Mouse (Mus musculus): Measurements from ENCODE around the gene Polr3gl. TPM values are rescaled to one million over a fixed set of nuclear protein-coding genes. Genes with fewer than 3 reads are reported as not detected.

Polr3gl gene
- 11.0 and 18.5 TPM in 2 replicates for polyA plus RNA-seq (2014; fragmentation: Nextera tagmentation; extraction: Ambion mirVana)

DNA sequence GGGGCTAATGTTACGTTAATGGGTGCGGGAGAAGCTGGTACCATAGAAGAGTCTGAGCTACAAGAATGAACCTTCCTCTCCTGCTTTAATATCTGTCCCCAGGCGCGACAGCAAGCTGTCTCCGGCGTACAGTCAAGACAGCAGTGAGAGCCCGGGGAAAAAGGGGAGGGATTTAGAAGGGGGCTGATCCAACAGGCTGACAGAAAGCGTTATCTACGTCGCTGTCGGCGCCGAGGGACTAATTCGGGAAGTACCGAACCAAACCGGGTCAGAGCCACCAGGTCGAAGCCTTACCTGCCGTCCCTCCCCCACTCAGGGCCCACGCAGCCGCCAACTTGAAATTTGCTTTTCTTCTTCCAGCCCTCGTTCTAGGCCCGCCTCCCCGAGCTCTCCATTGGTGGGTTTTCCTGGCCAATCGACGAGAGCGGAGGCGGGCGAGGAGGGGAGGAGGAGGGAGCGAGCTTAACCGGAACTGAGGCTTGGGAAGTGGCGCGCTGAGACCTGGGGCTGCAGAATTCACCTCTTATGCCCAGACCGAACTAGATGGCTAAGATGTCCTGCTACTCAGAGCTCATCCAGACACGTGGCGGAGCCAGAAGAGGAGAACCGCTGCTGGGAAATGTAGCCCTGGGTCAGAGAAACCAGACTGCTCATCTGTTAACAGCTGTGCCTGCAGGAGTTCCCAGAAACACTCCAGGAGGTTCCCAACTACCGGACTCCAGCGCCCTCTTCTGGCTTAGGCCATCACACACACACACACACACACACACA lies at the start of gene Polr3gl:
Polr3gl (minus strand) TSS at position 392 of the 771 bp plus-strand sequence.
- peak within 1 kb of the TSS; percentile 68 for H3K9ac ChIP-seq
- H3K4me1 ChIP-seq (replicated peaks; ENCODE audit: control insufficient read depth, insufficient read depth, low read length): peaks cover 37% of the 10 kb centered on the region
- no peaks in the 10 kb centered on the region for H3K36me3 ChIP-seq (replicated peaks; ENCODE audit: control insufficient read depth, insufficient read depth)
- peak within 1 kb of the TSS; percentile 80 for H3K27ac ChIP-seq
- H3K9me3 ChIP-seq (ENCODE audit: control insufficient read depth, low read length): no peaks in the 10 kb centered on the region
- H3K4me2 ChIP-seq (replicated peaks): peak within 1 kb of the TSS; percentile 71
- ATAC-seq (ENCODE audit: low FRiP score) (peak; percentile 86), DNase-seq (ENCODE audit: low spot score) (peak; percentile 89)
- under 1% methylated on average over 37 of the region's 38 CpGs for WGBS
- H3K27me3 ChIP-seq (ENCODE audit: control insufficient read depth, insufficient read depth, low read length): no peaks in the 10 kb centered on the region
- peak within 1 kb of the TSS; percentile 57 for H3K4me3 ChIP-seq (replicated peaks; ENCODE audit: low read length)

- Histone ChIP-seq H3K9me3 (ENCODE audit: control insufficient read depth, low read length) (no peaks in the 10 kb centered on the region), H3K4me2 (replicated peaks) (no peak overlapping the region), H3K9ac (no peak overlapping the region), H3K27me3 (ENCODE audit: control insufficient read depth, insufficient read depth, low read length) (no peaks in the 10 kb centered on the region), H3K36me3 (replicated peaks; ENCODE audit: control insufficient read depth, insufficient read depth) (peaks cover 63% of the 10 kb centered on the region), H3K4me1 (replicated peaks; ENCODE audit: control insufficient read depth, insufficient read depth, low read length) (peaks cover 14% of the 10 kb centered on the region), H3K27ac (no peak overlapping the region), H3K4me3 (replicated peaks; ENCODE audit: low read length) (no peak overlapping the region)
- ATAC-seq (ENCODE audit: low FRiP score) (no peak), DNase-seq (ENCODE audit: low spot score) (no peak)
- 72% methylated on average over 1 of the region's 1 CpGs for WGBS
Observed at GRCm38 (mm10) chr3:96639219-96639618, 45.2 kb upstream of the Polr3gl start.

DNA sequence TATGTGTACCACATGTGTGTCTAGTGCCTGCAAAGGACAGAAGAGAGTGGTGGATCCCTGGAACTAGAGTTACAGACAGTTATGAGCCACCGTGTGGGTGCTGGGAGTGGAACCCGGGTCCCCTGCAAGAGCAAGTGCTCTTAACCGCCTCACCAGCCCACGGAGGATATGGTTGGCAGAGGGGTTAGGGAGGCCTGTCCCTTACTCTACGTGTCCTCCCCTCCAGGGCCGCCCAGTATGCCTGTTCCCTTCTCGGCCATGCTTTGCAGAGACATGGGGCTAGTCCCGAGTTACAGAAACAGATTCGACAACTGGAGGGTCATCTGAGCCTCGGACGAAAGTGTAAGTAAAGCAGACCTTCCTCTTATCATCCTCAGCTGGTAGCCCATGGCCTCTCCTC lies 42.5 kb upstream of the Polr3gl start:
- peak overlapping the region; percentile 98 for H3K9ac ChIP-seq
- no peak for DNase-seq (ENCODE audit: low spot score)

DNA sequence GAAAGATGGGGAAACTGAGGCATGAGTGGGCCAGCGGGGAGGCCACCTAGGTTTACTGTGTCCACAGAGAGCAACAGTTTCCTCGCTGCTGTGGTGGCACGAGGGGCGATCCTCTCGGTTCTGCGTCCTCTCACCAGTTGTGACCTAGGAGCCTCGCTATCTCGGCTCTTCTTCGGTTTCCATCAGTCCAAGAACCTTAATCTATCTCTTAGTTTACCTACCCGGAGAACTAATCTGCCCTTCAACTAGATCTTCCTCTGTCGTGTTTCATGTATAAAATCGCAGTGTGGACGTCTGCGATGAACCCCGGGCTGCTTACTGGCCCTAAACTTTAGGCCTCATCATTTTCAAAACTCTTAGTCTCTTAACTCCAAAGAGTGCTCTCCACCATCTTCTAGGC lies 41.9 kb upstream of the Polr3gl start:
- DNase-seq (ENCODE audit: low spot score): no peak
- no peaks in the 10 kb centered on the region for H3K9me3 ChIP-seq (ENCODE audit: control insufficient read depth, low read length)
- ATAC-seq (ENCODE audit: low FRiP score): no peak
- peaks cover 66% of the 10 kb centered on the region for H3K36me3 ChIP-seq (replicated peaks; ENCODE audit: control insufficient read depth, insufficient read depth)
- peaks cover 17% of the 10 kb centered on the region for H3K4me1 ChIP-seq (replicated peaks; ENCODE audit: control insufficient read depth, insufficient read depth, low read length)
- WGBS: 11% methylated on average over 15 of the region's 15 CpGs
- H3K4me2 ChIP-seq (replicated peaks): peak overlapping the region; percentile 88
- no peaks in the 10 kb centered on the region for H3K27me3 ChIP-seq (ENCODE audit: control insufficient read depth, insufficient read depth, low read length)
- peak overlapping the region; percentile 98 for H3K9ac ChIP-seq
- peak overlapping the region; percentile 87 for H3K4me3 ChIP-seq (replicated peaks; ENCODE audit: low read length)
- peak overlapping the region; percentile 80 for H3K27ac ChIP-seq

More for the DNA sequence above, 42.5 kb upstream of the Polr3gl start:
- no peak for ATAC-seq (ENCODE audit: low FRiP score)
- no peaks in the 10 kb centered on the region for H3K27me3 ChIP-seq (ENCODE audit: control insufficient read depth, insufficient read depth, low read length)
- H3K27ac ChIP-seq: no peak overlapping the region
- peak overlapping the region; percentile 88 for H3K4me2 ChIP-seq (replicated peaks)
- peaks cover 66% of the 10 kb centered on the region for H3K36me3 ChIP-seq (replicated peaks; ENCODE audit: control insufficient read depth, insufficient read depth)
- peaks cover 14% of the 10 kb centered on the region for H3K4me1 ChIP-seq (replicated peaks; ENCODE audit: control insufficient read depth, insufficient read depth, low read length)
- no peaks in the 10 kb centered on the region for H3K9me3 ChIP-seq (ENCODE audit: control insufficient read depth, low read length)
- H3K4me3 ChIP-seq (replicated peaks; ENCODE audit: low read length): peak overlapping the region; percentile 87
- WGBS: 74% methylated on average over 11 of the region's 11 CpGs

GRCm38 (mm10) chr3:96634928-96635879 lies 41.2 kb upstream of the Polr3gl start, which contains the start of the genes Pex11b and Gm42957:
TSS of gene Pex11b (plus strand) at chr3:96635376.
TSS of gene Gm42957 (plus strand) at chr3:96635474.
- DNase-seq (ENCODE audit: low spot score) (peak; percentile 75), ATAC-seq (ENCODE audit: low FRiP score) (peak; percentile 85)
- Histone ChIP-seq H3K27ac (peak within 1 kb of the TSS; percentile 80), H3K4me1 (replicated peaks; ENCODE audit: control insufficient read depth, insufficient read depth, low read length) (peaks cover 24% of the 10 kb centered on the region), H3K4me3 (replicated peaks; ENCODE audit: low read length) (peak within 1 kb of the TSS; percentile 87), H3K9ac (peak within 1 kb of the TSS; percentile 98), H3K36me3 (replicated peaks; ENCODE audit: control insufficient read depth, insufficient read depth) (peaks cover 62% of the 10 kb centered on the region), H3K4me2 (replicated peaks) (peak within 1 kb of the TSS; percentile 88), H3K9me3 (ENCODE audit: control insufficient read depth, low read length) (no peaks in the 10 kb centered on the region), H3K27me3 (ENCODE audit: control insufficient read depth, insufficient read depth, low read length) (no peaks in the 10 kb centered on the region)
- 2% methylated on average over 60 of the region's 60 CpGs for WGBS

DNA sequence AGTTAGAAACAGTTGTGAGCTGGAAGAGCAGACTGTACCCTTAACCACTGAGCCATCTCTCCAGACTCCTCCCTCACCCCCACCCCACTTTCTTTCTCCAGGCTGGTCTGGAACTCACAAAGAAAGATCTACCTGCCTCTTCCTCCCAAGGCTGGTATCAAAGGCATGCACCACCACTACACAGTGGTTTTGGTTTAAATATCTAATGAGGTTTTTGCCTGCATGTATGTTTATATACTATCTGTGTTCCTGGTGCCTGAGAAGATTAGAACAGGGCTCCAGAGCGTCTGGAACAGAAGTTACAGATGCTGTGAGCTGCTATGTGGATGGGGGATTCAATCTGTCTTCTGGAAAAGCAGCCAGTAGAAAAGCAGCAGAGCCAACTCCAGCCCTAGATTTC lies 40.0 kb upstream of the Polr3gl start:
- H3K4me3 ChIP-seq (replicated peaks; ENCODE audit: low read length): no peak overlapping the region
- no peaks in the 10 kb centered on the region for H3K27me3 ChIP-seq (ENCODE audit: control insufficient read depth, insufficient read depth, low read length)
- H3K27ac ChIP-seq: no peak overlapping the region
- peaks cover 53% of the 10 kb centered on the region for H3K36me3 ChIP-seq (replicated peaks; ENCODE audit: control insufficient read depth, insufficient read depth)
- peaks cover 24% of the 10 kb centered on the region for H3K4me1 ChIP-seq (replicated peaks; ENCODE audit: control insufficient read depth, insufficient read depth, low read length)
- no peaks in the 10 kb centered on the region for H3K9me3 ChIP-seq (ENCODE audit: control insufficient read depth, low read length)
- 73% methylated on average over 1 of the region's 1 CpGs for WGBS
- ATAC-seq (ENCODE audit: low FRiP score): no peak
- H3K4me2 ChIP-seq (replicated peaks): no peak overlapping the region
- no peak for DNase-seq (ENCODE audit: low spot score)
- no peak overlapping the region for H3K9ac ChIP-seq

DNA sequence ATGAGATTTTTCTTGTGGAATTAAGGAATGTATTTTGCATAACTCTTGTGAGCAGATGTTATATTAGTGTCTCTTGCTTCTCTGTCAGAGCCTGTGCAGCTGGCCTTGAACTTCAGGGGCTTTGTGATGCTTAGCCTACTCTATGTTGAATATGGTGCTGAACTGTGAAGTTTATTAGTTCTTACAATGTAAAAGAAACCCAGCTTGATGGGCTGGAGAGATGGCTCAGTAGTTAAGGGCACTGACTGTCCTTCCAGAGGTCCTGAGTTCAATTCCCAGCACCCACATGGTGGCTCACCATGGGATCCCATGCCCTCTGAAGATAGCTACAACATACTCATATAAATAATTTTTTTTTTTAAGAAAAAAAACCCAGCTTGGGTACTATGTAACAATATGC lies 38.1 kb upstream of the Polr3gl start:
- Histone ChIP-seq H3K9me3 (ENCODE audit: control insufficient read depth, low read length) (no peaks in the 10 kb centered on the region), H3K9ac (no peak overlapping the region), H3K4me3 (replicated peaks; ENCODE audit: low read length) (no peak overlapping the region), H3K4me1 (replicated peaks; ENCODE audit: control insufficient read depth, insufficient read depth, low read length) (peaks cover 24% of the 10 kb centered on the region), H3K36me3 (replicated peaks; ENCODE audit: control insufficient read depth, insufficient read depth) (peaks cover 38% of the 10 kb centered on the region), H3K4me2 (replicated peaks) (no peak overlapping the region), H3K27ac (no peak overlapping the region), H3K27me3 (ENCODE audit: control insufficient read depth, insufficient read depth, low read length) (no peaks in the 10 kb centered on the region)
- DNase-seq (ENCODE audit: low spot score) (no peak), ATAC-seq (ENCODE audit: low FRiP score) (no peak)

DNA sequence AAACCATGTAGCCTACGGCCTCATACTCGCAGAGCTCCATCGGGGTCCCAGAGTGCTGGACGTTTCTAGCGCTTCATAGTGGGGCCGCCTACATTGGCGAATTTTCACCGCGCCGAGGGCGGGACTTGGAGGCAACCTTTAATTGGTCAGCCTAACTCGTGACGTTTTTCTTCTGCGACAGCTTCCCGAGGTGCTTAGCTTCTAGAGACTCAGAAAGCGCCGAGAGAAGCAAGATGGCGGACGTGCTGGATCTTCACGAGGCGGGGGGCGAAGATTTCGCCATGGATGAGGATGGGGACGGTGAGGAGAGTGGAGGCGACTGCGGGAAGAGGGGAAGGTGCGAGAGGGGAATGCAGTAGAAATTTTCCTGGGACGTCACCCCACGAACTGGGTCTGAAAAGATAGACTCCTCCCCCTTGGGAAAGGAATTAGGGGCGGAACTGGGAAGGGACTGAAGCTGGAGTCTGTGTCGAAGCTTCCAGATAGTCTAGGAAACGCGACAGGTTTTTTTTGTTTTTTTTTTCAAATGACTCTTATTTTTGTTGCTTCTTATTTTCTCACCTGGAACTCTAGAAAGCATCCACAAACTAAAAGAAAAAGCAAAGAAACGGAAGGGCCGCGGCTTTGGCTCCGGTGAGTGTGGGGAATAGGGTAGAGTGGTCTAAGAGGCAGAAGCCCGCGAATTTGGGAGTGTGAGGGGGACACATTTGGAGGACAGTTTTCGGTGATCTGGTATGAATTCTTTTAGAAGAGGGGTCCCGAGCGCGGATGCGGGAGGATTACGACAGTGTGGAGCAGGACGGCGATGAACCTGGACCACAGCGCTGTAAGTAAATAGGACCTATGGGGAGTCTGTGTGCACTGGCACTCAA lies 36.0 kb upstream of the Polr3gl start, which contains the start of gene Rbm8a:
Rbm8a (plus strand) TSS at position 205 of the 872 bp plus-strand sequence.
- Histone ChIP-seq H3K4me3 (replicated peaks; ENCODE audit: low read length) (peak within 1 kb of the TSS; percentile 56), H3K9ac (peak within 1 kb of the TSS; percentile 73), H3K4me2 (replicated peaks) (peak within 1 kb of the TSS; percentile 87), H3K27me3 (ENCODE audit: control insufficient read depth, insufficient read depth, low read length) (no peaks in the 10 kb centered on the region), H3K9me3 (ENCODE audit: control insufficient read depth, low read length) (no peaks in the 10 kb centered on the region), H3K27ac (peak within 1 kb of the TSS; percentile 69), H3K36me3 (replicated peaks; ENCODE audit: control insufficient read depth, insufficient read depth) (peaks cover 52% of the 10 kb centered on the region), H3K4me1 (replicated peaks; ENCODE audit: control insufficient read depth, insufficient read depth, low read length) (peaks cover 15% of the 10 kb centered on the region)
- DNase-seq (ENCODE audit: low spot score) (peak; percentile 100), ATAC-seq (ENCODE audit: low FRiP score) (peak; percentile 95)
- 1% methylated on average over 48 of the region's 48 CpGs for WGBS
